Mouse (Mus musculus) thymus, postnatal 0 days (tissue): Measurements from ENCODE around the gene Smurf2. TPM values are rescaled to one million over a fixed set of nuclear protein-coding genes. Genes with fewer than 3 reads are reported as not detected.
"Not testable (repeated sequence)": the region's sequence is repeated elsewhere in the genome, so short reads cannot be mapped to it uniquely, and the experiment has no call there.

Experiments
- DNase-seq: peaks from one replicate; pipeline ENCODE4 v3.0.0-alpha.2; 2015; ENCODE audit warnings: low spot score
- polyA plus RNA-seq: library from polyadenylated mRNA; unstranded; fragments of >200 nt; fragmentation: Nextera tagmentation; extraction: Ambion mirVana; gene quantifications from 2 replicates; pipeline ENCODE4 v1.2.1, GENCODE M21; 2015

Gene Smurf2
- polyA plus RNA-seq, 1 experiment from 2014 or later, result 8.7 TPM

DNA sequence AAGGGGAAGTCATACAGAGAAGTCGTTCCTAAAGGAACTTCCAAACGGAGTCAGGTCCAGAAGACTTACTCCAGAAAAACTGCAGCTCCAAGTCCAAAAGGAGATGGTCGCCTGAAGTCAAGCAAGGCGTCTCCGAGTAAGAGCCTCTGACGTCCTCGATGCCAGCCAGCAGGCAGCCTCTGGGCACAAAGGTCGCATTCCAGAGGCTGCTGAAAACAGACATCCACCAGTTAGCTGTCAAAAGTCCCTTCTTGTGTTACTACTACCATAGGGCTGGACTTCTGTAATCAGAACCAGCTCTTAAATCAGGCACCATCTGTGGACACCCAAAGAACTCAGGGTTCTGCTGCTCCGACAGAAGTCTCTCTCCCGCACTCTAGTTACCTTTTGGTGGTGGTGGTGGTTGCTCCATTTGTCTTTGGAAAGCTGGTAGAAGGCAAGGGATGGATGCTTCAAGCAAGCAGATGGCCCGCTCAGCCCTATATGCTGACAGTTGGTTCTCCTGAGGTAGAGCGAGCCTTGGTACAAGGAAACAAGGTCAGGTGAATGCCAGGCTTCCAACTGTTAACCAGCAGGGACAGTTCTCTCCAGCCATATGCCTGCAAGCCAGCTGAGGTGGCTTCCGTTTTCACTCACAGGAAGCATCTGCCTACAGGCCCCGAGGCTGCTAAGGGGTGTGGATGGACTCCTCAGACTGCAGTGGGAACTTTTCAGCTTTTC lies 105.8 kb downstream of the Smurf2 start:
- no peak for DNase-seq

DNA sequence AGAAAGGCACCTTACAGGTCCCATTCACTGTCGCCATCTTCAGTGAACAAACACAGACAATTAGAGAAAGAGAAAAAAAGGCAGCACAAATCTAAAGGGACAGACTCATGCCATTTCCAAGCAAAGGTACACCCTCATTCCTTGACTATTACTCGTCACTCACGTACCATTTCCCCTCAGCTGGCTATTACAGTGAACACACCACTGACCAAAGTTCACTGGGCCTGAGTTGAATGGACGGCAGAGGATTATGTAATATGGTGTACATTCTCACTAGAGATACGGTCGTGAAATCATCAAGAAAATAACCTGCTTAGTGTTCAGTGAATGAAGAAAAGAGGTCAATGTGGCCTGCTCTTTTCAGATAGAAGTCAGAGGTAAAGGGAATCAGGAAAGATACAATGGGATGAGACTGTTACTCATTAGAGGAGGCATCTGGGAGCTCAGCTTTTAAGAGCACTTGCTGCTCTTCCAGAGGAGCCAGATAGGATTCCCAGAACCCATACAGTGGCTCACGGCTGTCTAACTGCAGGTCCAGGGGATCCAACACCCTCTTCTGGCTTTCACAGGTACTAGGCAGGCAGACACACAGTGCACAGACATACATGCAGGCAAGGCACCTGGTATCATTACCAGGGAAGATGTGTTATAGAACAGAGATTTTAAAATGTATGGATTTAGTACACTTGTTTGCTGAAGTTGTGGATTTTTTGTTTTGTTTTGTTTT lies 107.9 kb downstream of the Smurf2 start:
- no peak for DNase-seq

GRCm38 (mm10) chr11:106807442-106807841 lies 113.1 kb downstream of the Smurf2 start:
- not testable (repeated sequence) for DNase-seq

DNA sequence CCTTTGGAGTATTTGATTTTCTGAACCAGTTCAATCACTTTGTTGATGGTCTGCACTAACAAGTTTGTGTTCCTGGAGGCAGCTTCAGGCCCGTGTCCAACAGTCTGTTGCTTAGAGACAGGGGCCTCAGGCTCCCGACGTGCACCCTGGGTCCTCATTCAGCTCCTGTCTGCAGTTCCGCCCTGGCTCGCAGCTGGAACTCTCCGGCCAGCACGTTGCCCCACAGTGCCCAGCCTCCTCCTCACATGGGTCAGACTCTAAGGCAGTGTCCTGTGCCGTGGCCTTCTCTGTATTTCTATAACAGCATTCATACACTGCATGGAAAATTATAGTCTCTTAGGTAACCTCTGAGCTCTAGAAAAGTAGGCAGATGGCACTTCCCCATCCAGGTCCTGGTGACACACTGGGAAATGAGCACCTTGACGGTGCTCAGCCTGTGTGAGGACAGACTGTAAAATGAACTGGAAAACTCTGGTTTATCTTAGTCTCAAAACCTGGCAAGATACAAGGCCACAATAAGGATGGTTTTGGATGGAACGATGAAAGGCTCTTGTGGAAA lies 118.4 kb downstream of the Smurf2 start:
- no peak for DNase-seq

DNA sequence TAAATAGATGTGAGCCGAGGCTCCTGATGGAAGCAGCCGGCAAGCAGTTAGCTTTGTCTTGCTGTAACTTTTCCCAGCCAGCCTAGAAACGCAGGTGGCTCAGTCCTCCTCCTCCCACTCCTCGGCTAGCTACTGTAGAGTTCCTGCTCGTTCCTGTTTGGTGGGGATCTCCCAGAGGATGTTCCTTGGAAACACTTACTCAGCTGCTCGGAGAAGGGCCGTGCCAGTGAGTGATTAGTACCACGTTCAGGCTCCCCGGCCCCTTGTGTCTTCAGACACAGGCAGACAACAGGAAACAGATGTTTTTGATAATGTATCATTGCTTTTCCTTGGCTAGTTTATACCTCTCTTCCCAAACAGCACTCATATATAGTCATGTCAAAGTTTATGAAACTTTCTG lies 124.8 kb downstream of the Smurf2 start:
- DNase-seq, result no peak

DNA sequence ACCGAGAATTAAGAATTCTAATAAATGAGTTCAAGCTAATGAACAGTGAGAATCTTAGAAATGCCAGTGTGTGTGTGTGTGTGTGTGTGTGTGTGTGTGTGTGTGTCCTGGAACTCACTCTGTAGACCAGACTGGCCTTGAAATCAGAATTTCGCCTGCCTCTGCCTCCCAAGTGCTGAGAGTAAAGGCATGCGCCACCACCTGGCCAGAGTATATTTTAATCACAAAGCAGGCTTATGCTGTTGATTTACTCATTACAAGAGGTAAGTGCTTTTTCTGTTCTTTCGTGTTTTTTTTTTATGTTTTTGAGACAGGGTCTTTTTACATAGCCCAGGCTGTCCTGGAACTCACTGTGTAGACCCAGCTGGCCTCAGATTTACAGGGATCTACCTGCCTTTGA lies 126.7 kb downstream of the Smurf2 start:
- DNase-seq, result peak; percentile 27

DNA sequence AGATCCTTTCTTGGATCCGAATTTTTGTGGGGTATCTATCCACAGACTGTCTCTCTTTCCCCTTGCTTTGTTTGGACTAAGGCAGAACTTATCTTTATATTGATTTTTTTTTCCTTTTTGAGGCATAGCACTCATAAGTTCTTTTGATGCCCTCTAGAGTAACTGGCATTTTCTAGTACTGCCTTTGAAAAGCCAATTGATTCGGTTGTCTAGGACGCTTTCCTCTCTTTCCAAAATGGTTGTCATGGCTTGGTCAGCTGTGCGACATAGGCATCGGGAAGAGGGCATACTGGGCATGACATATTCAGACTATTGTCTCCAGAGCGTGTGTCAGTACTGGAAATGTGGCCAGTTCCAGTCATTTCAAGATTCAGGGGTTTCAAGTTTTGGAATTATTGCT lies 130.9 kb downstream of the Smurf2 start:
- DNase-seq, result no peak

DNA sequence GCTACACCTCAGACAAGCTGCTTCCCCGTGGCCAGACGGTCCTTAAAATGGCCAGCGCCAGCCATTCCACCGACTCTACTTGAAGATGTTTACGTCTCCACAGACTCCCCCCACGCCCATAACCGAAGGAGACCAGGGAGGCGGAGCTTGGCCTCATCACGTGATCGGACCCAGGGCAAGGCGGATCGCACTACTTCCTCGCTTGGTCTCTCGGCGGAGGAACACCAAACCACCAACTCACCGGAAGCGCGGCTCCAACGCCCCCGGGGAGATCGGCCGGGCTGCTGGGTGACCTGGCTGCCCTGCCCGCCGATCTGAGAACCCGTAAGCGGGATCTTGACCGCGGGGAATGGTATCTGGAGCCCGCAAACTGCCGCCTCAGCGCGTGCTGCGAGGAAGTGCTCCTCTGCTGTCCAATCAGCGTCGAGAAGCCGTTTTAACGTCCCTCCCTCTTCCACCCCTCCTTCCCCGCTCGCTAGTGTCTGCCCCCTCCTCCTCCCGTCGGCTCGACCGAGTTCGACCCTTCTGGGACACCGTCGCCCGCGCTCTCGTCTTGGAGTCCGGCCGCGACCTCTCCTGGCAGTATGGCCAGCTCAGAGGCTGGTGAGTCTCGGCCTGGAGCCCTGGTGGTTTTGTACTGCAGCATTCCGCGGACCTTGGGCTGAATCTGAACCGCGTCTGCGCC lies 131.6 kb downstream of the Smurf2 start, which contains the start of the genes Ddx5 and Cep95:
Ddx5 (minus strand) TSS at position 411 of the 685 bp plus-strand sequence.
Cep95 (plus strand) TSS at position 478 of the 685 bp plus-strand sequence.
- DNase-seq, result peak; percentile 99

- DNase-seq, result peak; percentile 98
These were observed 132.3 kb downstream of the Smurf2 start for GRCm38 (mm10) chr11:106788026-106788774.

- DNase-seq, result peak; percentile 94
These were observed 133.1 kb downstream of the Smurf2 start for GRCm38 (mm10) chr11:106787131-106788025.

DNA sequence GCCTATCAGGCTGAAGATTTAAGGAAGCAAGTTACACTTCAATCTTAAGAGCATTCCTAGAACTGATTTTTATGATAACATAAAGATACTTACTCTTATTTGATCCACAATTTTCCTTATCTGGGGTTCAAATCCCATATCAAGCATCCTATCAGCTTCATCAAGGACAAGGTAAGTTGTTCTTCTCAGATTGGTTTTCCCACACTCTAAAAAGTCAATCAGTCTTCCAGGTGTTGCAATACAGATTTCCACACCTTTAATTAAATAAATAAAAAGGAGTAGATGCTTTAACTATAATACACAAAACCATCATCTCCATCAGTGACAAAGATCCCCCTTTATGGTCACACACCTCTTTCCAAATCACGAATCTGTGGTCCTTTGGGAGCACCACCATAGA lies 135.5 kb downstream of the Smurf2 start:
- no peak for DNase-seq

DNA sequence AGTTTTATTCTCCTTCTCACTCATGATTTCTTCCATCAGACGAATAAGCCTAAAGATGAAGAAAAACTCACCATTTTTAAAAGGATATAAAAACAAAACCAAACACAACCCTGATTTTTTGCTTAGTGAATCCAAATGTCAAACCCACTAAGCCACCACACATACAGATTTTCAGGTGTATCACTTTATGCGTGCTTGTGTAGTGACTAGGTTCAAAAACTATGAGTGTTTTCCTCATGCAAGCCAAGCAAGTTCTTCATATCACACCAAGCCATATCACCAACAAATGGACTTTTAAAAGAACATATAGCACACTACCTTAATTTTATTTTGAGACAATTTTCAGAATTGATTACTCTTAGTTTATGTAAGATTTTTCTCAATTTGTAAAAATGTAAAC lies 136.0 kb downstream of the Smurf2 start:
- DNase-seq, result no peak

GRCm38 (mm10) chr11:106782841-106783764 lies 137.4 kb downstream of the Smurf2 start:
- DNase-seq, result no peak

- DNase-seq, result not testable (repeated sequence)
These were observed 138.2 kb downstream of the Smurf2 start for GRCm38 (mm10) chr11:106782271-106782670.

DNA sequence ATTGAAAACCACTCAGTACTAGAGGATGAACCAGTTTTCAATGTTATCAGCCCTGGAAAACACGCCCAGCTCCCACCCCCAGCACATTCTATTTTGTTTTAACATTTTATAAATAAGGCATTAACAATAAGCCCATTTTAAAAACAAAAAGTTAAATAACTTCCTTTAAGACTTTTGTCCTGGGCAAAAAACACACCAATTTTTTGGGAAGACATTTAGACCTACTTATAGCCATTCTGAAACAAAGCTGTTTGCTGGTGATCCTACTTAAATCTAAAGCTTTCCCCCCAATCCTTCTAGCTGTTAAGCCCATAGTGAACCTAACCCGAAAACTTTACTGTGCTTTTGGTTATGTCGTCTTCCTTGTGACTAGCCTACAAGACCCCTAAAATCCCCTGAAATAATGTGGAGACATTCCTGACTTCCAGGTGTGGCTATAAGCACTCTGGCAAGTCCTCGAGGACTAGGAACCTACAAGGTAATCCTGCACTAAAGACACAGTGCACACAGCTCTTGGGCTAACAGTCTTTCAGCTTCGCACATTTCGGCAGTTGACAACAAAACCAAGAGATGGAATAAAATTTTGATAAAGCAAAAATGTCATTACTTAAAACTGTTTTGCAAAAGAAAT lies 139.8 kb downstream of the Smurf2 start:
- DNase-seq, result no peak

DNA sequence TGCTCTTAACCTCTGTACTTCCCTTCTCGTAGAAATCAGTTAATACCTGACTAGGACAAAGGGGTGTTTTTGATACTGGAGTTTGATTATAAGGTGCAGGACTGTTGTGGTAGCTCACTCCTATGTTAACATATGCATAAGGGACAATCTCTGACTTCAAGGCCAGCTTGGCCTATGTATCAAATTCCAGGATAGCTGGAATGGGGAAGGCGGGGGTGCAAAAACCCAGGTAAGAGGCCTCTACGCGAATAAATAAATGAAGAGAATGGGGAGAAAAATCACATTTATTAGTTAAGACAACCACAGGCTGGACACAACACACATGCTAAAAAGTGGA lies 140.5 kb downstream of the Smurf2 start:
- no peak for DNase-seq

GRCm38 (mm10) chr11:106779388-106780088 lies 141.0 kb downstream of the Smurf2 start, which contains the start of gene Polg2:
Gene Polg2, minus strand, starts transcription at chr11:106779537.
- DNase-seq, result peak; percentile 96
